Mouse (Mus musculus): ENCODE data around the gene Irak3. TPM values are rescaled to one million over a fixed set of nuclear protein-coding genes. Genes with fewer than 3 reads are reported as not detected.
"Not testable (repeated sequence)": the region's sequence is repeated elsewhere in the genome, so short reads cannot be mapped to it uniquely, and the experiment has no call there.

The Irak3 gene
- polyA plus RNA-seq, 1 experiment: 5.9 TPM

DNA sequence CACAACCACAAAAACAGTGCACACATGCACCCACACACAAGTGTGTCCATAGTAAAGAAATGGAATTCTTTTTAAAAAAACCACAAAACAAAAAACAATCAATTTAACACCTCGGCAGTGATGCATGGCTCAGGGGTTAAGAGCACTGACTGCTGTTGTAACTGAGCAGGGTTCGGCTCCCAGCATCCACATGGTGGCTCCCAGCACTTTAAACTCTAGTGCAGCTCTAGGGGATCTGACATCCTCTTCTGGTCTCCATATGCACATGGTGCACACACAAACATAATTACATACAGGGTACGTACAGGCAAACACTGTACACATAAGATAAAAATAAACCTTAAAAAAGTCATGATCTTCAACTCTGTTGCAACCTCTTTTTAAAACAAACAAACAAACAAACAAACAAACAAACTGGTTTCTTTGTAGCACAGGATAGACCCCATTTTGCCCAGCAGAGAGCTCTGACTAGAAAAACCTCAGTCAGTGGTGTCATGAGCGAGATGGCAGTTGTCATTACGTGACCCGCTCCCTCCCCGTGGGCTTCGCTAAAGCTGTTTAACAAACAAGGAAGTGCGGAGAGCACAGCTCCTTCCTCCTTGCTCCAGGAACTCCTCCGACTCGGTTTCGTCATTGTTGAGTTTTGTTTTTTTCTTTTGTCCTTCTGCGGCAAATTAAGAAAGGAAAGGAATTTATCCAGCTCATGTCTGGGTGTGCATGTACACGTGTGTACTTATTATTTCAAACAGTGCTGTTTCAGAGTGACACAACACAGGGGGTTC lies 17.8 kb upstream of the Irak3 start:
- 36% methylated on average over 14 of the region's 14 CpGs for WGBS
- Histone ChIP-seq H3K27ac (ENCODE audit: insufficient read depth, low read length) (peak overlapping the region; percentile 57), H3K27me3 (ENCODE audit: control insufficient read depth, insufficient read depth, low read length) (no peaks in the 10 kb centered on the region), H3K4me1 (ENCODE audit: control insufficient read depth, insufficient read depth, insufficient read length) (peaks cover 3% of the 10 kb centered on the region; the same call in 1 of the 2 replicates), H3K36me3 (ENCODE audit: control insufficient read depth, insufficient read depth, low read length) (peaks cover 14% of the 10 kb centered on the region), H3K4me3 (ENCODE audit: extremely low read depth, insufficient read depth, insufficient read length) (peak overlapping the region; percentile 15; the same call in 1 of the 2 replicates)
- peak; percentile 20 to 35 for DNase-seq (ENCODE audit: low read depth in 1 of 2, low spot score in 2 of 2)
- TF ChIP-seq CTCF (IDR thresholded peaks at IDR 0.05; ENCODE audit: extremely low read depth, insufficient read depth, insufficient read length, insufficient replicate concordance) (no peak), POLR2A (IDR thresholded peaks at IDR 0.05; ENCODE audit: low read depth, low read length) (no peak; the same call in 1 of the 2 replicates)

DNA sequence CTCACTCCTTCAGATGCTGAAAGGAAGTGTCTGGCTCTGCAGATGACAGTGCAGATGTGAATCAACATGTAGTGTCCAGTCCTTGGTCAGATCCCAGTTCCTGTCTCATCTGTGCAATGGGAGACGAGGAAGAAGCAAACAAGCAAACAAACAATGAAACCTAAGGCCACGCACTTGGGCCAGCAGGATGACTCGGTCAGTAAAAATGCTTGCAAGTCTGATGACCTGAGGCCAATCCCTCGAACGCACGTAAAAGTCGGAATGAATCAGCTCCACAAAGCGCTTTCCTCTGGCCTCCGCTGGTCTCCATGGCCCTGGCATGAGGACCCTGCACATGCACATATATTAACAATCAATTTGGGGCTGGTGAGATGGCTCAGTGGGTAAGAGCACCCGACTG lies 17.1 kb upstream of the Irak3 start:
- no peaks in the 10 kb centered on the region for H3K27me3 ChIP-seq (ENCODE audit: control insufficient read depth, insufficient read depth, low read length)
- 95% methylated on average over 10 of the region's 10 CpGs for whole genome bisulfite sequencing
- no peak overlapping the region for H3K27ac ChIP-seq (ENCODE audit: insufficient read depth, low read length)
- no peak for DNase-seq (ENCODE audit: low read depth in 1 of 2, low spot score in 2 of 2)
- H3K4me1 ChIP-seq (ENCODE audit: control insufficient read depth, insufficient read depth, insufficient read length): peaks cover 3% of the 10 kb centered on the region; the same call in 1 of the 2 replicates
- H3K4me3 ChIP-seq (ENCODE audit: extremely low read depth, insufficient read depth, insufficient read length): no peak overlapping the region
- no peak for TF ChIP-seq POLR2A (IDR thresholded peaks at IDR 0.05; ENCODE audit: low read depth, low read length)
- TF ChIP-seq CTCF (IDR thresholded peaks at IDR 0.05; ENCODE audit: extremely low read depth, insufficient read depth, insufficient read length, insufficient replicate concordance): no peak
- H3K36me3 ChIP-seq (ENCODE audit: control insufficient read depth, insufficient read depth, low read length): peaks cover 13% of the 10 kb centered on the region

DNA sequence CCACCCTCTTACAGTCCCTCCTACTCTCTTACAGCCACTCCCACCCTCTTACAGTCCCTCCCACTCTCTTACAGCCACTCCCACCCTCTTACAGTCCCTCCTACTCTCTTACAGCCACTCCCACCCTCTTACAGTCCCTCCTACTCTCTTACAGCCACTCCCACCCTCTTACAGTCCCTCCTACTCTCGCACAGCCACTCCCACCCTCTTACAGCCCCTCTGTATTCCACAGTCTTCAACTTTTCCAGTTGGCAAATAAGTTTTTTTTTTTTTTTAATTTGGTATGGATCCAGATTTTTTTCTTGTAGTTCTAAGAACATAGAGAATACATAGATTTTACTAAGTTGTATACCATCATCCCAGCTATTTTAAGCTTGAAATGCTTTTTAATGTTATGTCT lies 15.2 kb upstream of the Irak3 start:
- H3K27ac ChIP-seq (ENCODE audit: insufficient read depth, low read length); H3K4me3 ChIP-seq (ENCODE audit: extremely low read depth, insufficient read depth, insufficient read length); DNase-seq (ENCODE audit: low read depth in 1 of 2, low spot score in 2 of 2); H3K4me1 ChIP-seq (ENCODE audit: control insufficient read depth, insufficient read depth, insufficient read length); H3K27me3 ChIP-seq (ENCODE audit: control insufficient read depth, insufficient read depth, low read length): not testable (repeated sequence)
- 88% methylated on average over 1 of the region's 1 CpGs for WGBS
- peaks cover 13% of the 10 kb centered on the region for H3K36me3 ChIP-seq (ENCODE audit: control insufficient read depth, insufficient read depth, low read length)

DNA sequence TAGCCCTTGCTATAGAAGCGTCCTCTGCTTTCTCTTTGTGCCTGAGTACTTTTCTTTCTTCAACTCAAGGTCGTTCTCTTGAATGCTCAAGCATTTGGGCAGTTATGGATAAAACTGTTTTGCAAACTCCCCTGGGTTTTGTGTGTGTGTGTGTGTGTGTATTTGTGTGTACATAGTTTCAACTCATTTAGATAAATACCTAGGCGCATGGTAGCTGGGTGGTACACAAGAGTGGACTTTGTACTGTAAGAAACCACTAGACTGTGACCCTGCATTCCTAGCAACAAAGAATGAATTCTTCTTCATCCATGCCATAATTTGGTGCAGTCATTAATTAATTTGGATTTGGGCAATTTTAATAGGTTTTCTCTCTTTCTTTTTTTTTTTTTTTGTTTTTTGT lies 8.2 kb upstream of the Irak3 start:
- TF ChIP-seq POLR2A (IDR thresholded peaks at IDR 0.05; ENCODE audit: low read depth, low read length): no peak
- TF ChIP-seq CTCF (IDR thresholded peaks at IDR 0.05; ENCODE audit: extremely low read depth, insufficient read depth, insufficient read length, insufficient replicate concordance): no peak
- DNase-seq (ENCODE audit: low read depth in 1 of 2, low spot score in 2 of 2): no peak
- Histone ChIP-seq H3K4me3 (ENCODE audit: extremely low read depth, insufficient read depth, insufficient read length) (no peak overlapping the region), H3K4me1 (ENCODE audit: control insufficient read depth, insufficient read depth, insufficient read length) (peaks cover 3% of the 10 kb centered on the region; the same call in 1 of the 2 replicates), H3K27ac (ENCODE audit: insufficient read depth, low read length) (no peak overlapping the region), H3K36me3 (ENCODE audit: control insufficient read depth, insufficient read depth, low read length) (peaks cover 1% of the 10 kb centered on the region), H3K27me3 (ENCODE audit: control insufficient read depth, insufficient read depth, low read length) (no peaks in the 10 kb centered on the region)
- 57% methylated on average over 3 of the region's 3 CpGs for WGBS

DNA sequence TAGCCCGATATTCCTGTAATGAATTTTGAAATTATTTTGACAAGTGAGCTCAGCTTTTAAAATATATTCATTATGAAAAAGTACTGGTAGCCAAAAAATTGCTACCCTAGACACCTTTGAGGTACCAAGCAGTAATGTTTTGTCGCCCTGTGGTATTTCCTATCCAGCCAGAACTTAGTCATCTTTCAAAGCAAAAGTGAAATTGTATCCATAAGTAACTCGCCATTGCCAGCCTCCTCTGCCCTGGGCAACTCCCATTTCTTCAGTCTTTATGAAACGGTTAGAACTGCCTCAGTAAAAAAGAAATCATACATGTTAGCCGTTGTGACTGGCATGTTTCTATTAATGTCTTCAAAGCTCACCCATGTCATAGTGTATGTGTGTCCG lies 7.6 kb upstream of the Irak3 start:
- H3K27ac ChIP-seq (ENCODE audit: insufficient read depth, low read length): no peak overlapping the region
- DNase-seq (ENCODE audit: low read depth in 1 of 2, low spot score in 2 of 2): no peak
- H3K36me3 ChIP-seq (ENCODE audit: control insufficient read depth, insufficient read depth, low read length): peaks cover 1% of the 10 kb centered on the region
- H3K4me1 ChIP-seq (ENCODE audit: control insufficient read depth, insufficient read depth, insufficient read length): peaks cover 3% of the 10 kb centered on the region; the same call in 1 of the 2 replicates
- 8% methylated on average over 6 of the region's 6 CpGs for WGBS
- TF ChIP-seq POLR2A (IDR thresholded peaks at IDR 0.05; ENCODE audit: low read depth, low read length) (no peak), CTCF (IDR thresholded peaks at IDR 0.05; ENCODE audit: extremely low read depth, insufficient read depth, insufficient read length, insufficient replicate concordance) (no peak)
- H3K27me3 ChIP-seq (ENCODE audit: control insufficient read depth, insufficient read depth, low read length): no peaks in the 10 kb centered on the region
- H3K4me3 ChIP-seq (ENCODE audit: extremely low read depth, insufficient read depth, insufficient read length): peak overlapping the region; percentile 41

DNA sequence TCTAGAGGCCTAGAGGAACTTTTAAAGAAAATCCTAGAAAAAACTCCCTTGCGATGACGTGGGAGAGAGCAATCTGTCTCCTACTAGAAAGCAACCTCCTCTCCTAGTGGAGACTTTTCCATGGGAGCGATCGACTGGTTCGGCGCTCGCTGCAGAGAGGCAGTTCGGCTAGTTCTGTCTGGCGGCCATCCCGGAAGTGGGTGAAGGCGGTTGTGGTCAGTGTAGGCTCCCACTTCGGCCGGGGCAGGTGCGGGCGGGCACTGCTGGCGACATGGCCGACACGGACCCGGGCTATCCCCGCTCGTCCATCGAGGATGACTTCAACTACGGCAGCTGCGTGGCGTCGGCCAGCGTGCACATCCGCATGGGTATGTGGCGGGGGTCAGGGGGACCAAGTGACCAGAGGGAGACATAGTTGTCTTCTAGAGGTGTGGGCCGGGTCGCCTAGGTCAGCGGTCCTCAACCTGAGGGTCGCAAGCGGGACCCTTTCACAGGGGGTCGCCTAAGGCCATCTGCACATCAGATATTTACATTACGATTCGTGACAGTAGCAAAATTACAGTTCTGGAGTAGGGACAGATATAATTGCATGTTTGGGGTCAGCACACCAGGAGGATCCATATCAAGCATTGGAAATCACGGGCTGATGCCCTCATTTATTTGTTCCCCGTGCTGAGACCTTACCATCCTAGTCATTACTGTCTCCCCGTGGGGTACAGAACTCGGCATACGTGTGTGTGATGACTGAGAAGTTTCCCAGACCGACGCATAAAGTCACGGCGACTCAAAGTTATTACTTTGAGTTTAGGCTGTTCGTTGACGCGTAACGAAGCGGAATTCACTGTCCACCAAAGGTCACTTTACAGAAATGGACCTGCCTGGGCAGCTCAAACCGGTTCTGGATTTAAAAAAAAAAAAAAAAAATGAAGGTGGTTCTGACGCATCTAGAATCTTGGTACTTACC lies 6.9 kb upstream of the Irak3 start:
- H3K4me1 ChIP-seq (ENCODE audit: control insufficient read depth, insufficient read depth, insufficient read length): peaks cover 3% of the 10 kb centered on the region; the same call in 1 of the 2 replicates
- DNase-seq (ENCODE audit: low read depth in 1 of 2, low spot score in 2 of 2): peak in 1 of 2 experiments; percentile 59
- TF ChIP-seq CTCF (IDR thresholded peaks at IDR 0.05; ENCODE audit: extremely low read depth, insufficient read depth, insufficient read length, insufficient replicate concordance) (0 out of 2 replicates have a peak, but pooled peaks have one; percentile 14), POLR2A (IDR thresholded peaks at IDR 0.05; ENCODE audit: low read depth, low read length) (peak; percentile 44; the same call in 1 of the 2 replicates)
- H3K4me3 ChIP-seq (ENCODE audit: extremely low read depth, insufficient read depth, insufficient read length): peak overlapping the region; percentile 99
- 1% methylated on average over 53 of the region's 53 CpGs for WGBS
- H3K27ac ChIP-seq (ENCODE audit: insufficient read depth, low read length): peak overlapping the region; percentile 58
- peaks cover 1% of the 10 kb centered on the region for H3K36me3 ChIP-seq (ENCODE audit: control insufficient read depth, insufficient read depth, low read length)
- H3K27me3 ChIP-seq (ENCODE audit: control insufficient read depth, insufficient read depth, low read length): no peaks in the 10 kb centered on the region

Measured in spleen, adult 2 months (tissue).